Mouse (Mus musculus) CD8-positive naive resting alpha-beta T cell, adult 2 months (primary cell): Measurements from ENCODE around the gene Sncb.
"Not testable (repeated sequence)": the region's sequence is repeated elsewhere in the genome, so short reads cannot be mapped to it uniquely, and the experiment has no call there.

Source experiments
- DNase-seq, 2 experiments: peaks; one replicate each; pipeline ENCODE4 v3.0.0; 2022; ENCODE audit warnings: low read depth in 2 of 2, low spot score in 2 of 2

The Sncb gene

GRCm38 (mm10) chr13:54766192-54766768 lies at the start of gene Sncb:
Gene Sncb, minus strand, starts transcription at chr13:54766595.
- peak; percentile 55 to 57 for DNase-seq

- DNase-seq, result no peak
These were observed 47.0 kb upstream of the Sncb start for GRCm38 (mm10) chr13:54813381-54813780.

- no peak for DNase-seq
These were observed 45.1 kb upstream of the Sncb start for GRCm38 (mm10) chr13:54811476-54811875.

DNA sequence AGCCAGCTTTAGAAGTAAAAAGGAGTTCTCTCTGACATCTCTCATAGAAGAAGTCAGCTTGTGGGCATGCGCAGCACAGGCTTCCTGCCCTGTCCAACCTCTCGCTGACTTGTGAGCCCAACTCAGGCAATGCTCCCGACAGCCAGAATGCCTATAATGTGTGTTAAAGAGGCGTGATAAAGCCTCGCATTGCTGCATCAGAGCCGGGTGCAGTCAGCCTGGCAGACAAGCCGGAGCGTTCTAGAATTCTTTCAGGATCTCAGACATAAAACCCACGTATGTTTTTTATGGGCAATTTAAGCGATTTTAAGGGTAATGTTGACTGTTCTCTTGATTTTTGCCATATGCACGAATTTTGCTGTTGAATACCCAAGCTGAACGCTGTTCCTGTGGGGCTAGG lies 41.7 kb upstream of the Sncb start:
- no peak for DNase-seq

DNA sequence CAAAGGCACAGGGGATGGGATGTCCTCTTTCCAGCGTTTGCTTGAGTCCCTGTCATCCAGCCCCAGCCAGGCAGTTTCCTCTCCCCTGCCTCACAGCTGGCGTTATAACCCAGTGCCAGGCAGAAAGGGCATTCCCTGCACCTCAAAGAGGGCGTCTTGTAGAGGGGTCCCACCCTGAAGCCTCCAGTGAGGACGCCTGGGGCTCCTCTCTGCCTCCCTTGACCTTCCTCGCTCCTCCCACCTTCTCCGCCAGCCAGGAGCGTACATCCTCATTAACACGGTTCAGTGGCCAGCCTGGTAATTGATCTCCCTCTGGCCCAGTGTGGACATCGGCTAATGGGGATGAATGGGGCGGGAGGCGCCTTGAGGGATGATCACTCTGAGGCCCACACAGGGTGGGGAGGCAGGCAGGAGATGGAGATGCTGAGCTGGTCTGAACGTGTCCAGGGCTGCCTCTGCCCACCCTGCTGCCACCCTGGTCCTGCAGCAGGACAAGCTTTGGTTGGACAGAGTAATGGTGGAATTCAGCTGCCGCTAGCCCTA lies 40.1 kb upstream of the Sncb start:
- DNase-seq, result no peak

DNA sequence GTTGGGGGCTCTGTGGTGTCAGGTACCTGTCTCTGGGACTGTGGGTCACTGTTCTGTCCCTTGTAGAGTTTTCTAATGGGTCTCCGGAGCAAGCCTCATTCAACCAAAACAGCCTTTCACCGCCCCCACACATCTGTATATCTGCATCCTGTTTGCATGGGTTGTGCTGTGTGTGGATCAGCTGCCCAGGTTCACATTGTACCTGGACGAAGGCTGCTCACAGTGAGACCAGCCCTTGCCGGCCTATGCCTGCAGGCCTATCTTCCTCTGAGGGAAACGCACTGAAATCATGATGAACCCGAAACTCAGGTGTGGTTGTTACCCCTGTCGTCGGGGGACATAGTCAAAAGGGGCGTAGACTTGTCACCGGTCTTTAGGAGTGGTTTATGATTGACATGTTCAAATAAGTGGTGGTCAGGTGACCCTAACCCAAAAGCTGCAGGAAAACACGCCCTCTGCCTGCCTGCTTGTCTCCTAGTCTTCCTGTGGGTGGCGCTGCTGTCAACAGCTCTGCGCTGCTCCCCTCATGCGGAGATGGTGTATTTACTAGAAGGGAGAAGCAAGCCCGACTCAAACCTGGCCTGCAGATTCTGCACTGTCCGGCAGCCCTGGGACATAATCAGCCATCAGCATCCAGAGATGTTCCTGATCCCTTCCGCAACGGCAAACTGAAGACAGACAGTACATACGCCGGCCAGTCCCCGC lies 38.9 kb upstream of the Sncb start:
- DNase-seq, result no peak

- no peak for DNase-seq
These were observed 36.6 kb upstream of the Sncb start for GRCm38 (mm10) chr13:54803010-54803409.

GRCm38 (mm10) chr13:54800206-54800605 lies 33.8 kb upstream of the Sncb start:
- DNase-seq, result no peak

- DNase-seq, result peak; percentile 36 to 55
These were observed 33.3 kb upstream of the Sncb start for GRCm38 (mm10) chr13:54799701-54800100.

DNA sequence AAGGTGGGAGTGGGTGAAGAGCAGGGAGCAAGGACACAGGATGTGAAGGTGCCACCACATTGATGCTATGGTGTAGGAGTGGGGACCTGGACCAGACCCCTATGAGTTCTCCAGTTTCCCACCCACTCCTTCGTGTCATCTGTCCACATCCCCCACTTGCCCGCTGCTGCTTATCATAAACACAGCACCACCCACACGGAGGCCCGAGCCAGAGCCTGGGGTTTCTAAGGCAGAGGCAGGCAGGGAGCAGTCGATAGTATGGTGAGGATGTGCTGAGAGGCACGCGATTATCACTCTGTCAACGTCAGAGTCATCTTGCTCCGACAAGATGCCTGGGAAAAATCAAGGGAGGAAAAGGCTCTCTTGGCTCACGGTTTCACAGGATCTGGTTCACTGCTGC lies 32.3 kb upstream of the Sncb start:
- no peak for DNase-seq

DNA sequence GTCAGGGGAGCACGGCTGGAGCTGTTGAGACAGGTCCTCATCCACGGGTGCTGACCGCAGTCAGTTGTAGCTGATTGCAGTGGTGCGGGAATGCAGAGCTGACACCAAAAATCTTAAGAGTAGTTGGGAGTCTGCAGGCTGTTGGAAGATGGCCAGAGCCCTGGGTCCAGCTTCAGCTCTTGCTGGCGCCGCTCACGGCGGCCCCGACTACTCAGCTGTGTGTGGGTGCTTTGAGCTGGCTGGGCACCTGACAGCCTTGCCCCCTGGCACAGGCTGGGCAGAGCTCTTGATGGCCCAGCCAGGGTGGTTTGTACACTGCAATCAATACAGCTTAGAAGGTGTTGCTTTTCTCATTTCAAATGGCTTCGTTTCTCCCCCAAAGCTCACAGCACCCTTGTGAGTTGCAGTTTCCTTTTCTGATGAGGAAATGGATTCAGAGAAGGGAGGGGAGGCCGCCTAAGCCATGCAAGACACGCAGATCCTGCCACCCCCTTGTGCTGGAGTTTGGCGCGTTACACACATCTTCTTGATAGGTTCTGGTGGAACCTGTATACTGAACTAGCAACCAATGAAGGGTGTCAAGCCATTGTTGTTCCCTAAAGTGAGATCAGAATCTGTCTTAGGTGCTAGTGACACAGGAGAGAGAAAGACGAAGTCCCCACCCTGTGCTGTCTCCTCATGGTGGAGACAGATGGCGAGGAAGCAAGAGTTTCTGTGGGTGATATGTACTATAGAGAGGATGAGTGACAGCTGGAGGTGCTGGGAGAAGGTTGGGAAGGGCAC lies 31.7 kb upstream of the Sncb start:
- no peak for DNase-seq

DNA sequence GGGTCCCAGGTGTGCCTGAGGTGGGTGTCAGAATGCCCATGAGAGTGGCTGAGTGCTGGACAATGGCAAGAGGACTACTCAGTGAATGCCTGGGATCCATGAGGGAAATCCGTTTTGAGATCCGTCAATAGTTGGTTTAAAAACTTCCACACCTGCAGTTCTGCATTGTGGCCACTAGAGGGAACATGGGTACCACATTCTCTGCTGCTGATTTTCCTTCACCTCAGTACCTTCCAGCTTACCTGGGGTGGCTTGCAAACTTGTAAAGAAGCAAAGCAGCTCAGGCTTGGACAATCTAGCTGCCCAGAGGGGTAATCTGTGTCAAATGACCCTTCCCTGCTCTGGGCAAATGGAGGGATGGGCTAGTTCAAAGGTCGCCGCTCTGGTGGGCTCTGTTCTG lies 31.0 kb upstream of the Sncb start:
- peak in 1 of 2 experiments; percentile 23 for DNase-seq

- DNase-seq, result no peak
These were observed 28.4 kb upstream of the Sncb start for GRCm38 (mm10) chr13:54794843-54795242.

DNA sequence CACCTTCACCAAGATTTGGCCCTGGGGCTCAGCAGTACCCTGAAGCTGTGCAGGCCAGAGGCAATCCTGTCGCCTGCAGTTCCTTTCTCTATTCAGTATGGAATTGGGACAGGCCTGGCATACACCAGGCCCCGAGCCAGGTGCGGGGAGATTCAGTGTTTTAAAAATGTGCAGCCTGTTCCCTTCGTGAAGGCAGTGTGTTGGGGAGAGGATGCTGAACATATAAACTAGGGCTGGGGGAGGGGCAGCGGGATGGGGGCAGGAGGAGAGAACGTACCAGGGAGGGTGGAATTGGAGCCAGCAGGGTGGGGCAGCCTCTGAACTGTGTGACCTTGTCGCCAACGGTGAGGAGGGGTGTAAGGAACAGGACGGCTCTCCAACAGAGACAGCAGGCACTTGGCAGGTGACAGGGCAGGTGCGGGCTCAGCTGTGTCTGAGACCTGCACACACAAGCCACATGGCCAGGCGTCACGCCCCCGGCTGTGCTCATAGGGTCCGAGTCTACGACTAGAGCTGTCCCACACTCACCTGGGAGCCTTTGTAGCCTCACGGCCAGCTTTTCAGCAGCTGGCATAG lies 27.7 kb upstream of the Sncb start:
- DNase-seq, result no peak

GRCm38 (mm10) chr13:54792259-54793230 lies 26.1 kb upstream of the Sncb start:
- no peak for DNase-seq

GRCm38 (mm10) chr13:54789561-54790397 lies 23.4 kb upstream of the Sncb start:
- DNase-seq, result no peak

DNA sequence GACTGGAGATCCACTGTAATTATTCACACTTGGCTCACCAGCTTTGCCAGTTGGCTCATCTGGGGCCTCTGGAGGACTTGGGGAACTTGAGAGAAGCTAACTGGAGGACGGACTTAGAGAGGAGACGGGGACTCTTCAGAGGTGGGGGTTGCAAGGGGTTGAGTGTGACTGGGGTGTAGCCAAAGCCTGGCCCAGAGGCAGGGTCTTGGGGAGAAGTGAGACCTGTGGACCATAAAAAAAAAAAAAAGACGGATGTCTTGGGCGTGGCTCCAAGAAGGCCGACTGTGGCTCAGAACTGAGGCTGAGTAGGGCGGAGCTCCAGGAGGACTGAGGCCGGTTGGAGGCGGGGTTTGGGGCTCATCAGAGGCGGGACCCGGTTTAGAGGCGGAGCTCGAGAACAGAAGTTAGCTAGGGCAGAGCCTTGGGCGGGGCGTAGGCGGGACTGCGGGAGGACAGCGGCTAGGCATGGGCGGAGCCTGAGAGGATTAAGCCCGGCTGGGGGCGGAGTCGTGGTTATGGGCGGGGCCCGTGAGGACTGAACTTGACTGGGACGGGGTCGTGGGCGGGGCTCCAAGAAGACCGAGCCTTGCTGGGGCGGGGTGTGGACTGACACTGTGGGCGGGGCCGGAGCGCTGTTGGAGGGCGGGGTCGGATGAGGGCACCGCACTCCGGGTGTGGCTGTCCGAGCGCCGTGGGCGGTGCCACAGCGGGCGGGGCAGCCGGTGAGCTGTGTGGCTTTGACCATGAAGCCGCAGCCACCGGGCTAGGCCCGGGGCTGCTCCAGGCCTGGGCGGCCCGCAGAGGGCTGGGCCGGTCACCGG lies 22.6 kb upstream of the Sncb start, which contains the start of gene Tspan17:
TSS of gene Tspan17 (plus strand) at position 638 of the 821 bp plus-strand sequence.
- peak; percentile 42 to 63 for DNase-seq

- not testable (repeated sequence) for DNase-seq
These were observed 21.2 kb upstream of the Sncb start for GRCm38 (mm10) chr13:54787591-54787990.

GRCm38 (mm10) chr13:54783698-54784097 lies 17.3 kb upstream of the Sncb start, which contains the start of gene Eif4e1b:
Gene Eif4e1b, plus strand, starts transcription at chr13:54783998.
- DNase-seq, result no peak
